Mouse (Mus musculus) MEL (cell line): ENCODE data around the gene Fam49a. TPM values are rescaled to one million over a fixed set of nuclear protein-coding genes. Genes with fewer than 3 reads are reported as not detected.

Experiments used
- DNase-seq: peaks from one replicate; pipeline ENCODE4 v3.0.0; 2011; ENCODE audit warnings: low read depth, low spot score
- H3K27ac ChIP-seq: 2 replicates; pipeline ENCODE4 v1.5.1; 2012; ENCODE audit warnings: low read depth, mild to moderate bottlenecking, control low read depth, low read length, moderate library complexity; ENCODE audit not compliant: control insufficient read depth
- H3K27me3 ChIP-seq, 2 experiments: fragments of 150-350 bp in 1 of 2; sonication (generic) in 1 of 2; 2 replicates each; pipeline ENCODE4 v1.6.1; 2012; ENCODE audit warnings: low read length in 2 of 2, mild to moderate bottlenecking in 2 of 2, improper control_type of control experiment in 1 of 2, moderate library complexity in 1 of 2; ENCODE audit not compliant: insufficient read depth in 2 of 2, control insufficient read depth in 1 of 2
- H3K36me3 ChIP-seq, 2 experiments: 2 replicates each; pipeline ENCODE4 v1.6.1; 2012 to 2014; ENCODE audit warnings: low read length in 2 of 2, improper control_type of control experiment in 1 of 2, inconsistent platforms in 1 of 2, mild to moderate bottlenecking in 1 of 2; ENCODE audit not compliant: insufficient read depth in 2 of 2, control insufficient read depth in 1 of 2
- H3K4me1 ChIP-seq, 2 experiments: fragments of 150-350 bp in 1 of 2; sonication (generic) in 1 of 2; 2 replicates each; pipeline ENCODE4 v1.6.1; 2012; ENCODE audit warnings: low read length in 2 of 2, improper control_type of control experiment in 1 of 2, mild to moderate bottlenecking in 1 of 2; ENCODE audit not compliant: insufficient read depth in 2 of 2, control insufficient read depth in 1 of 2
- H3K4me3 ChIP-seq, 2 experiments: fragments of 150-350 bp in 1 of 2; sonication (generic) in 1 of 2; 2 replicates each; pipeline ENCODE4 v1.5.1; 2012; ENCODE audit warnings: low read depth in 2 of 2, low read length in 2 of 2, mild to moderate bottlenecking in 2 of 2, moderate library complexity in 2 of 2, control low read depth in 1 of 2, improper control_type of control experiment in 1 of 2; ENCODE audit not compliant: control insufficient read depth in 1 of 2, insufficient read depth in 1 of 2
- H3K79me2 ChIP-seq: 2 replicates; pipeline ENCODE4 v1.6.1; 2012; ENCODE audit warnings: mild to moderate bottlenecking, low read length, moderate library complexity; ENCODE audit not compliant: control insufficient read depth, poor library complexity, insufficient read depth
- H3K9ac ChIP-seq: 2 replicates; pipeline ENCODE4 v1.6.1; 2012; ENCODE audit warnings: low read depth, mild to moderate bottlenecking, control low read depth, low read length, moderate library complexity; ENCODE audit not compliant: control insufficient read depth, poor library complexity, severe bottlenecking
- H3K9me3 ChIP-seq: fragments of 150-350 bp; sonication (generic); replicated peaks from 2 replicates; pipeline ENCODE4 v1.6.1; 2012; ENCODE audit warnings: mild to moderate bottlenecking, low read length, improper control_type of control experiment, moderate library complexity; ENCODE audit not compliant: insufficient read depth
- BHLHE40 ChIP-seq: IDR thresholded peaks from 2 replicates; pipeline ENCODE4 v1.6.1; 2012; ENCODE audit warnings: low read depth, mild to moderate bottlenecking, inconsistent platforms, low read length, improper control_type of control experiment, borderline replicate concordance
- CTCF ChIP-seq, 3 experiments: IDR thresholded peaks in 2 of 3; conservative IDR thresholded peaks in 1 of 3; 2 replicates each; pipeline ENCODE4 v1.5.1; 2011 to 2012; ENCODE audit warnings: low read length in 3 of 3, low read depth in 2 of 3, mild to moderate bottlenecking in 2 of 3, improper control_type of control experiment in 1 of 3, inconsistent platforms in 1 of 3, mixed read lengths in 1 of 3, moderate library complexity in 1 of 3; ENCODE audit not compliant: control insufficient read depth in 1 of 3, insufficient read depth in 1 of 3, poor library complexity in 1 of 3, severe bottlenecking in 1 of 3
- EP300 ChIP-seq, 2 experiments: IDR thresholded peaks; 2 replicates each; pipeline ENCODE4 v1.6.1; 2011; ENCODE audit warnings: improper control_type of control experiment in 2 of 2, low read length in 2 of 2, low read depth in 1 of 2, mild to moderate bottlenecking in 1 of 2
- ETS1 ChIP-seq: IDR thresholded peaks from 2 replicates; pipeline ENCODE4 v1.6.1; 2012; ENCODE audit warnings: low read depth, mild to moderate bottlenecking, inconsistent platforms, low read length, improper control_type of control experiment, moderate library complexity
- GATA1 ChIP-seq: IDR thresholded peaks from 2 replicates; pipeline ENCODE4 v1.6.1; 2011; ENCODE audit warnings: low read depth, low read length, improper control_type of control experiment
- MAX ChIP-seq: IDR thresholded peaks from 2 replicates; pipeline ENCODE4 v1.6.1; 2011; ENCODE audit warnings: low read length, improper control_type of control experiment
- MYC ChIP-seq: IDR thresholded peaks from 2 replicates; pipeline ENCODE4 v1.6.1; 2011; ENCODE audit warnings: low read depth, mild to moderate bottlenecking, low read length, improper control_type of control experiment, moderate library complexity
- NRF1 ChIP-seq: IDR thresholded peaks from 2 replicates; pipeline ENCODE4 v1.6.1; 2014; ENCODE audit warnings: low read depth, mild to moderate bottlenecking, inconsistent platforms, low read length, improper control_type of control experiment, moderate library complexity; ENCODE audit not compliant: poor library complexity, insufficient read depth, severe bottlenecking
- POLR2AphosphoS2 ChIP-seq: IDR thresholded peaks from 2 replicates; pipeline ENCODE4 v1.6.1; 2011; ENCODE audit warnings: low read length, improper control_type of control experiment
- RAD21 ChIP-seq: IDR thresholded peaks from 2 replicates; pipeline ENCODE4 v1.6.1; 2011; ENCODE audit warnings: mild to moderate bottlenecking, low read depth, low read length, improper control_type of control experiment
- SMC3 ChIP-seq: IDR thresholded peaks from 2 replicates; pipeline ENCODE4 v1.6.1; 2011; ENCODE audit warnings: low read depth, low read length, improper control_type of control experiment
- TAL1 ChIP-seq: IDR thresholded peaks from 2 replicates; pipeline ENCODE4 v1.6.1; 2012; ENCODE audit warnings: mild to moderate bottlenecking, inconsistent platforms, low read length, moderate library complexity, mixed read lengths
- ZKSCAN1 ChIP-seq: IDR thresholded peaks from 2 replicates; pipeline ENCODE4 v1.6.1; 2012; ENCODE audit warnings: low read depth, mild to moderate bottlenecking, inconsistent platforms, low read length, improper control_type of control experiment, moderate library complexity
- ZNF384 ChIP-seq: IDR thresholded peaks from 2 replicates; pipeline ENCODE4 v1.6.1; 2012; ENCODE audit warnings: low read depth, mild to moderate bottlenecking, inconsistent platforms, low read length, improper control_type of control experiment
- polyA plus RNA-seq, 2 experiments: library from polyadenylated mRNA; stranded (reverse) in 1 of 2; unstranded in 1 of 2; fragments of >175 nt in 1 of 2; fragments of >200 nt in 1 of 2; gene quantifications; 2 replicates each; pipeline versions ENCODE4 v1.2.1 to v1.2.4; 2012; ENCODE audit warnings: low replicate concordance in 2 of 2, low read depth in 1 of 2; ENCODE audit not compliant: insufficient read length in 2 of 2, insufficient read depth in 1 of 2, missing spikeins in 1 of 2
- total RNA-seq: library from RNA; depleted of rRNA; stranded (reverse); fragments of 300-350 nt; gene quantifications from 2 replicates; pipeline ENCODE4 v1.2.3, GENCODE M21; 2012

Gene Fam49a
- total and polyA plus RNA-seq, 3 experiments: 0.42 to 1.3 TPM; not detected in 1

GRCm38 (mm10) chr12:12401051-12401465 lies 139.1 kb downstream of the Fam49a start:
- H3K4me3 ChIP-seq: 0 out of 4 replicates have a peak overlapping the region, but pooled peaks of 1 of the 2 experiments have one; percentile 7
- TF ChIP-seq NRF1: no peak
- no peak for TF ChIP-seq EP300 (IDR thresholded peaks at IDR 0.05; ENCODE audit: low read depth in 1 of 2, low read length in 2 of 2)
- no peak for TF ChIP-seq ZKSCAN1
- TF ChIP-seq MAX: no peak
- TF ChIP-seq GATA1: no peak
- TF ChIP-seq CTCF (IDR thresholded peaks at IDR 0.05 in 2 of 3, conservative IDR thresholded peaks at IDR 0.05 in 1 of 3; ENCODE audit: control insufficient read depth in 1 of 3, insufficient read depth in 1 of 3, low read depth in 2 of 3, low read length in 3 of 3, poor library complexity in 1 of 3, severe bottlenecking in 1 of 3): peak; percentile 61 to 72 (median 64)
- peak; percentile 51 for TF ChIP-seq RAD21
- no peak for TF ChIP-seq TAL1
- H3K27me3 ChIP-seq: peaks cover 0 to 4% of the 10 kb centered on the region in 2 experiments; a peak in 2 of 4 replicates
- no peak overlapping the region for H3K27ac ChIP-seq
- H3K36me3 ChIP-seq: no peaks in the 10 kb centered on the region; a peak in 1 of 4 replicates
- H3K79me2 ChIP-seq: no peaks in the 10 kb centered on the region
- H3K9ac ChIP-seq: no peak overlapping the region
- H3K4me1 ChIP-seq: peaks cover 0 to 2% of the 10 kb centered on the region in 2 experiments; a peak in 2 of 4 replicates
- DNase-seq: peak; percentile 47
- no peaks in the 10 kb centered on the region for H3K9me3 ChIP-seq

- no peak overlapping the region for H3K9ac ChIP-seq
- H3K27me3 ChIP-seq: peaks cover 0 to 4% of the 10 kb centered on the region in 2 experiments; a peak in 2 of 4 replicates
- peaks cover 0 to 2% of the 10 kb centered on the region in 2 experiments; a peak in 2 of 4 replicates for H3K4me1 ChIP-seq
- no peak for DNase-seq
- TF ChIP-seq ETS1 (peak; percentile 37), POLR2AphosphoS2 (no peak), MYC (no peak), EP300 (IDR thresholded peaks at IDR 0.05; ENCODE audit: low read depth in 1 of 2, low read length in 2 of 2) (peak in 1 of 2 experiments; percentile 35; a peak in 1 of 4 replicates), BHLHE40 (no peak), GATA1 (0 out of 2 replicates have a peak, but pooled peaks have one; percentile 11)
- no peaks in the 10 kb centered on the region for H3K79me2 ChIP-seq
- H3K4me3 ChIP-seq: no peak overlapping the region
- no peak overlapping the region for H3K27ac ChIP-seq
- no peaks in the 10 kb centered on the region for H3K9me3 ChIP-seq
- no peaks in the 10 kb centered on the region; a peak in 1 of 4 replicates for H3K36me3 ChIP-seq
Measured at GRCm38 (mm10) chr12:12401504-12401903, 139.6 kb downstream of the Fam49a start.

GRCm38 (mm10) chr12:12405491-12406110 lies 143.7 kb downstream of the Fam49a start:
- Histone ChIP-seq H3K4me3 (no peak overlapping the region), H3K9me3 (no peaks in the 10 kb centered on the region), H3K36me3 (no peaks in the 10 kb centered on the region; a peak in 1 of 4 replicates), H3K9ac (no peak overlapping the region), H3K79me2 (no peaks in the 10 kb centered on the region), H3K27me3 (peaks cover 0 to 2% of the 10 kb centered on the region in 2 experiments; a peak in 1 of 4 replicates), H3K4me1 (peaks cover 0 to 2% of the 10 kb centered on the region in 2 experiments; a peak in 2 of 4 replicates), H3K27ac (no peak overlapping the region)
- no peak for DNase-seq
- no peak for TF ChIP-seq NRF1
- TF ChIP-seq SMC3: no peak
- TF ChIP-seq POLR2AphosphoS2: no peak
- TF ChIP-seq ZNF384: no peak
- no peak for TF ChIP-seq RAD21
- TF ChIP-seq, all 39 proteins: peak for 0
